Mouse (Mus musculus): Measurements from ENCODE around the gene Abcc6.

Gene Abcc6

GRCm38 (mm10) chr7:46030145-46030488, at the start of gene Abcc6:
TSS of gene Abcc6 (minus strand) at chr7:46030302.
- no peak for DNase-seq

- DNase-seq, result no peak
Measured at GRCm38 (mm10) chr7:46077675-46078074, 47.6 kb upstream of the Abcc6 start.

GRCm38 (mm10) chr7:46076844-46077243, 46.7 kb upstream of the Abcc6 start:
- DNase-seq, result no peak

GRCm38 (mm10) chr7:46068831-46069230, 38.7 kb upstream of the Abcc6 start:
- DNase-seq, result no peak

- no peak for DNase-seq
Measured at GRCm38 (mm10) chr7:46063296-46063695, 33.2 kb upstream of the Abcc6 start.

GRCm38 (mm10) chr7:46061614-46062013, 31.5 kb upstream of the Abcc6 start:
- DNase-seq, result no peak

- DNase-seq, result no peak
Measured at GRCm38 (mm10) chr7:46060688-46061087, 30.6 kb upstream of the Abcc6 start.

GRCm38 (mm10) chr7:46058882-46059281, 28.8 kb upstream of the Abcc6 start:
- DNase-seq, result no peak

GRCm38 (mm10) chr7:46053566-46053965, 23.5 kb upstream of the Abcc6 start:
- no peak for DNase-seq

GRCm38 (mm10) chr7:46052161-46052821, 22.2 kb upstream of the Abcc6 start:
- DNase-seq, result no peak

- DNase-seq, result no peak
Measured at GRCm38 (mm10) chr7:46049981-46050380, 19.9 kb upstream of the Abcc6 start.

- DNase-seq, result no peak
Measured at GRCm38 (mm10) chr7:46047873-46048562, 17.9 kb upstream of the Abcc6 start.

- DNase-seq, result no peak
Measured at GRCm38 (mm10) chr7:46045882-46046281, 15.8 kb upstream of the Abcc6 start.

- no peak for DNase-seq
Measured at GRCm38 (mm10) chr7:46044106-46044505, 14.0 kb upstream of the Abcc6 start.

- DNase-seq, result no peak
Measured at GRCm38 (mm10) chr7:46039873-46040272, 9.8 kb upstream of the Abcc6 start.

GRCm38 (mm10) chr7:46037433-46037832, 7.3 kb upstream of the Abcc6 start:
- no peak for DNase-seq

- no peak for DNase-seq
Measured at GRCm38 (mm10) chr7:46035468-46035867, 5.4 kb upstream of the Abcc6 start.

GRCm38 (mm10) chr7:46034991-46035390, 4.9 kb upstream of the Abcc6 start:
- no peak for DNase-seq

- DNase-seq, result no peak
Measured at GRCm38 (mm10) chr7:46033870-46034337, 3.8 kb upstream of the Abcc6 start.

- peak; percentile 96 for DNase-seq
Measured at GRCm38 (mm10) chr7:46033109-46033869, 3.2 kb upstream of the Abcc6 start, which contains the start of gene Nomo1. TSS of gene Nomo1 (plus strand) at chr7:46033698.

GRCm38 (mm10) chr7:46031075-46031474, 973 bp upstream of the Abcc6 start:
- DNase-seq, result no peak

- DNase-seq, result no peak
Measured at GRCm38 (mm10) chr7:46029299-46030144, 580 bp downstream of the Abcc6 start.

- DNase-seq, result no peak
Measured at GRCm38 (mm10) chr7:46028681-46029080, 1.4 kb downstream of the Abcc6 start.
